Mouse (Mus musculus): Measurements from ENCODE around the gene Slc2a3.

GRCm38 (mm10) chr6:122776040-122776439 is 25.4 kb downstream of the Slc2a3 start:
- no peak for TF ChIP-seq POLR2A (IDR thresholded peaks at IDR 0.05; ENCODE audit: control insufficient read depth, extremely low read depth, insufficient read depth, low read length, poor library complexity)
- TF ChIP-seq CTCF (IDR thresholded peaks at IDR 0.05; ENCODE audit: borderline replicate concordance, control insufficient read depth, extremely low read depth, insufficient read depth, low read length, poor library complexity): no peak

Data from thymus, adult 2 months (tissue).